Mouse (Mus musculus) embryonic facial prominence, embryonic 12.5 days (tissue): ENCODE measurements around the gene Zswim5. TPM values are rescaled to one million over a fixed set of nuclear protein-coding genes. Genes with fewer than 3 reads are reported as not detected.

Experiments
- ATAC-seq: fragments of 200-750 bp; cut with Nextera tagmentation; 2 replicates; pipeline ENCODE4 v1.8.0; 2017; ENCODE audit not compliant: insufficient number of reproducible peaks, insufficient read depth, low FRiP score, low TSS enrichment
- H3K27ac ChIP-seq: fragments of 300-500 bp; sonication (generic); 2 replicates; pipeline ENCODE4 v1.5.1; 2016; ENCODE audit warnings: mild to moderate bottlenecking
- H3K27me3 ChIP-seq: fragments of 300-500 bp; sonication (generic); 2 replicates; pipeline ENCODE4 v1.6.1; 2016; ENCODE audit warnings: mild to moderate bottlenecking, moderate library complexity
- H3K36me3 ChIP-seq: fragments of 300-500 bp; sonication (generic); 2 replicates; pipeline ENCODE4 v1.6.1; 2016; ENCODE audit warnings: mild to moderate bottlenecking
- H3K4me1 ChIP-seq: fragments of 300-500 bp; sonication (generic); 2 replicates; pipeline ENCODE4 v1.6.1; 2016
- H3K4me2 ChIP-seq: fragments of 300-500 bp; sonication (generic); replicated peaks from 2 replicates; pipeline ENCODE4 v1.6.1; 2016; ENCODE audit warnings: mild to moderate bottlenecking, moderate library complexity
- H3K4me3 ChIP-seq: fragments of 300-500 bp; sonication (generic); 2 replicates; pipeline ENCODE4 v1.5.1; 2016; ENCODE audit warnings: mild to moderate bottlenecking
- H3K9ac ChIP-seq: fragments of 300-500 bp; sonication (generic); 2 replicates; pipeline ENCODE4 v1.6.1; 2016; ENCODE audit warnings: mild to moderate bottlenecking, moderate library complexity
- H3K9me3 ChIP-seq: fragments of 300-500 bp; sonication (generic); 2 replicates; pipeline ENCODE4 v1.6.1; 2016; ENCODE audit warnings: mild to moderate bottlenecking, moderate library complexity
- WGBS: fragments of 180-500 bp; shearing (Covaris S2); methylation state at CpG from one replicate; pipeline ENCODE4 v1.1.7; 2016; 5-methylcytosine and 5-hydroxymethylcytosine counted together
- polyA plus RNA-seq: library from polyadenylated mRNA; unstranded; fragments of >200 nt; fragmentation: Nextera tagmentation; extraction: Ambion mirVana; gene quantifications from 2 replicates; pipeline ENCODE4 v1.2.1, GENCODE M21; 2016

Gene Zswim5
- polyA plus RNA-seq, 1 experiment from 2014 or later, result 1.5 TPM

- H3K4me1 ChIP-seq, result no peaks in the 10 kb centered on the region
- 74% methylated on average over 8 of the region's 8 CpGs for WGBS
- H3K27ac ChIP-seq, result no peak overlapping the region
- H3K4me3 ChIP-seq, result no peak overlapping the region
- no peaks in the 10 kb centered on the region for H3K36me3 ChIP-seq
- no peaks in the 10 kb centered on the region for H3K9me3 ChIP-seq
- no peak overlapping the region for H3K9ac ChIP-seq
- no peak for ATAC-seq
- H3K4me2 ChIP-seq, result no peak overlapping the region
- no peaks in the 10 kb centered on the region for H3K27me3 ChIP-seq
These were observed 15.2 kb upstream of the Zswim5 start for GRCm38 (mm10) chr4:116862023-116862422.

GRCm38 (mm10) chr4:116869898-116870297, 7.3 kb upstream of the Zswim5 start:
- H3K4me3 ChIP-seq, result no peak overlapping the region
- ATAC-seq, result no peak
- H3K9me3 ChIP-seq, result no peaks in the 10 kb centered on the region
- no peak overlapping the region for H3K4me2 ChIP-seq
- no peak overlapping the region for H3K27ac ChIP-seq
- H3K4me1 ChIP-seq, result no peaks in the 10 kb centered on the region
- no peaks in the 10 kb centered on the region for H3K36me3 ChIP-seq
- peaks cover 3% of the 10 kb centered on the region; the same call in 1 of the 2 replicates for H3K27me3 ChIP-seq
- WGBS, result 69% methylated on average over 3 of the region's 3 CpGs
- H3K9ac ChIP-seq, result no peak overlapping the region

- H3K27me3 ChIP-seq, result peaks cover 8% of the 10 kb centered on the region; the same call in 1 of the 2 replicates
- WGBS, result 74% methylated on average over 4 of the region's 4 CpGs
- no peak overlapping the region for H3K27ac ChIP-seq
- no peak overlapping the region for H3K4me3 ChIP-seq
- no peak for ATAC-seq
- H3K9ac ChIP-seq, result no peak overlapping the region
- no peak overlapping the region for H3K4me2 ChIP-seq
- H3K9me3 ChIP-seq, result no peaks in the 10 kb centered on the region
- H3K4me1 ChIP-seq, result no peaks in the 10 kb centered on the region
- H3K36me3 ChIP-seq, result no peaks in the 10 kb centered on the region
These were observed 2.6 kb upstream of the Zswim5 start for GRCm38 (mm10) chr4:116874595-116874994.

GRCm38 (mm10) chr4:116876630-116876994, 564 bp upstream of the Zswim5 start:
- Histone ChIP-seq H3K9me3 (no peaks in the 10 kb centered on the region), H3K4me1 (no peaks in the 10 kb centered on the region), H3K4me3 (peak overlapping the region; percentile 87), H3K27me3 (peaks cover 8% of the 10 kb centered on the region; the same call in 1 of the 2 replicates), H3K27ac (peak overlapping the region; percentile 78), H3K9ac (peak overlapping the region; percentile 72), H3K4me2 (peak overlapping the region; percentile 94), H3K36me3 (no peaks in the 10 kb centered on the region)
- peak; percentile 38; the same call in 1 of the 2 replicates for ATAC-seq
- WGBS, result under 1% methylated on average over 15 of the region's 15 CpGs

- Histone ChIP-seq H3K27ac (peak overlapping the region; percentile 78), H3K4me3 (peak overlapping the region; percentile 87), H3K4me2 (peak overlapping the region; percentile 94), H3K9me3 (no peaks in the 10 kb centered on the region), H3K36me3 (no peaks in the 10 kb centered on the region), H3K27me3 (peaks cover 8% of the 10 kb centered on the region; the same call in 1 of the 2 replicates), H3K4me1 (no peaks in the 10 kb centered on the region), H3K9ac (peak overlapping the region; percentile 72)
- no peak for ATAC-seq
- under 1% methylated on average over 51 of the region's 57 CpGs for WGBS
These were observed 649 bp downstream of the Zswim5 start for GRCm38 (mm10) chr4:116877729-116878321.

- H3K4me2 ChIP-seq, result peak overlapping the region; percentile 94
- peaks cover 8% of the 10 kb centered on the region; the same call in 1 of the 2 replicates for H3K27me3 ChIP-seq
- peak overlapping the region; percentile 87 for H3K4me3 ChIP-seq
- WGBS, result 7% methylated on average over 11 of the region's 11 CpGs
- H3K9me3 ChIP-seq, result no peaks in the 10 kb centered on the region
- no peaks in the 10 kb centered on the region for H3K4me1 ChIP-seq
- 0 out of 2 replicates have a peak overlapping the region, but pooled peaks have one; percentile 72 for H3K9ac ChIP-seq
- H3K36me3 ChIP-seq, result no peaks in the 10 kb centered on the region
- ATAC-seq, result no peak
- no peak overlapping the region for H3K27ac ChIP-seq
These were observed 1.3 kb downstream of the Zswim5 start for GRCm38 (mm10) chr4:116878491-116878890.

GRCm38 (mm10) chr4:116882679-116883078, 5.5 kb downstream of the Zswim5 start:
- no peak overlapping the region for H3K27ac ChIP-seq
- H3K4me1 ChIP-seq, result no peaks in the 10 kb centered on the region
- H3K27me3 ChIP-seq, result no peaks in the 10 kb centered on the region
- ATAC-seq, result no peak
- no peaks in the 10 kb centered on the region for H3K36me3 ChIP-seq
- H3K4me3 ChIP-seq, result no peak overlapping the region
- no peak overlapping the region for H3K4me2 ChIP-seq
- no peaks in the 10 kb centered on the region for H3K9me3 ChIP-seq
- no peak overlapping the region for H3K9ac ChIP-seq

GRCm38 (mm10) chr4:116894200-116895080, 17.3 kb downstream of the Zswim5 start:
- no peak for ATAC-seq
- H3K27me3 ChIP-seq, result no peaks in the 10 kb centered on the region
- no peaks in the 10 kb centered on the region for H3K4me1 ChIP-seq
- no peaks in the 10 kb centered on the region for H3K9me3 ChIP-seq
- H3K4me2 ChIP-seq, result no peak overlapping the region
- no peaks in the 10 kb centered on the region for H3K36me3 ChIP-seq
- H3K9ac ChIP-seq, result no peak overlapping the region
- no peak overlapping the region for H3K4me3 ChIP-seq
- H3K27ac ChIP-seq, result 0 out of 2 replicates have a peak overlapping the region, but pooled peaks have one; percentile 11
- WGBS, result 77% methylated on average over 4 of the region's 4 CpGs

- Histone ChIP-seq H3K27ac (no peak overlapping the region), H3K36me3 (no peaks in the 10 kb centered on the region), H3K9ac (no peak overlapping the region), H3K4me3 (no peak overlapping the region), H3K4me2 (no peak overlapping the region), H3K9me3 (no peaks in the 10 kb centered on the region), H3K4me1 (no peaks in the 10 kb centered on the region), H3K27me3 (no peaks in the 10 kb centered on the region)
- no peak for ATAC-seq
- 69% methylated on average over 4 of the region's 4 CpGs for WGBS
These were observed 33.5 kb downstream of the Zswim5 start for GRCm38 (mm10) chr4:116910489-116911181.

GRCm38 (mm10) chr4:116911202-116911601, 34.0 kb downstream of the Zswim5 start:
- no peaks in the 10 kb centered on the region for H3K27me3 ChIP-seq
- H3K4me1 ChIP-seq, result no peaks in the 10 kb centered on the region
- H3K9ac ChIP-seq, result no peak overlapping the region
- H3K9me3 ChIP-seq, result no peaks in the 10 kb centered on the region
- 68% methylated on average over 5 of the region's 5 CpGs for WGBS
- no peak overlapping the region for H3K27ac ChIP-seq
- ATAC-seq, result no peak
- no peak overlapping the region for H3K4me2 ChIP-seq
- no peaks in the 10 kb centered on the region for H3K36me3 ChIP-seq
- H3K4me3 ChIP-seq, result no peak overlapping the region

- ATAC-seq, result no peak
- Histone ChIP-seq H3K27me3 (no peaks in the 10 kb centered on the region), H3K9ac (no peak overlapping the region), H3K27ac (no peak overlapping the region), H3K9me3 (no peaks in the 10 kb centered on the region), H3K4me3 (no peak overlapping the region), H3K4me2 (no peak overlapping the region), H3K36me3 (no peaks in the 10 kb centered on the region), H3K4me1 (no peaks in the 10 kb centered on the region)
- 87% methylated on average over 2 of the region's 2 CpGs for WGBS
These were observed 36.1 kb downstream of the Zswim5 start for GRCm38 (mm10) chr4:116913318-116913717.
